Mouse (Mus musculus): ENCODE results near the gene Phlpp1.

GRCm38 (mm10) chr1:106163401-106163800 lies 8.2 kb upstream of the Phlpp1 start:
- no peak for TF ChIP-seq CTCF (conservative IDR thresholded peaks at IDR 0.05; ENCODE audit: low read length)
- TF ChIP-seq NANOG (IDR thresholded peaks at IDR 0.05; ENCODE audit: borderline replicate concordance, low read length) = no peak

Measured in E14TG2a.4 (cell line).